Mouse (Mus musculus): Measurements from ENCODE around the gene Pth1r.
A peak's percentile ranks its signal among the peaks of the same experiment; 100 is the strongest.

The Pth1r gene

DNA sequence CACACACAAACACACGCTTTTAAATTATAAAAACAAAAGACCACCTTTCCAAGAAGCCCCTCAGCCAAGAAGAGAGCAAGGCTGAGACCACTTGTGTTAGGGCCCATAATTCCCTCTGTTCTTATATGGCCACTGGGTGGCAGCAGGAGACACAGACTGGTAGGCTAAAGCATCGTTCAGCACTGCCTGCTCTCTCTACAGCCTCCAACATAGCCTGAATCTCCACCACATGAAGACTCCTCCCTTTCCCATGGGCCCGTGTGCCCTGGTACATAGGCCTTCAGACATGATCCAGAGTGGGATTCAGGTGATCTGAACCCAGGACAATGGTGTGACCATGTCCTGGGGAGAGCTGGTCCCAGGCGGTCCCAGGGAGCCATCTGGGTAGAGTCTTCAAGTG lies 30.2 kb downstream of the Pth1r start:
- DNase-seq (ENCODE audit: low read depth, low spot score): peak; percentile 74

GRCm38 (mm10) chr9:110715426-110715825 lies 31.5 kb downstream of the Pth1r start:
- DNase-seq (ENCODE audit: low read depth, low spot score): peak; percentile 33

DNA sequence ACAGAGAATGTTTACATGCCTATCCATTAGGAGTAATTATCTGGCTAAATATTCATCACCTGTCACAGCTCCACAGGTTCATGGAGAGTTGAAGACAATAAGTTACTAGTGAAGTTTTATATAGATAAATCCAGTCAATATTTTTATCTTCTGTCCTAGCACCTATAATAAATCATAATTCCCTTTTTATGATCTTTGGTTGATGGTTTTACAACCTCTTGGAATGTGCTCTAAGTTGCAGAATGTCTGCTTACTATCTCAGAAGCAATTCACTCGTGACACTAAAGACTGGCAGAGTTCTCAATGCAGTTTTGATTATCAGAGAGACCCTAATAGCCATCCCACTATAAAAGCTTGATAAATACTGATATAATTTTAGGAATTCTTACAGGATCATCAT lies 33.6 kb downstream of the Pth1r start:
- no peak for DNase-seq (ENCODE audit: low read depth, low spot score)

DNA sequence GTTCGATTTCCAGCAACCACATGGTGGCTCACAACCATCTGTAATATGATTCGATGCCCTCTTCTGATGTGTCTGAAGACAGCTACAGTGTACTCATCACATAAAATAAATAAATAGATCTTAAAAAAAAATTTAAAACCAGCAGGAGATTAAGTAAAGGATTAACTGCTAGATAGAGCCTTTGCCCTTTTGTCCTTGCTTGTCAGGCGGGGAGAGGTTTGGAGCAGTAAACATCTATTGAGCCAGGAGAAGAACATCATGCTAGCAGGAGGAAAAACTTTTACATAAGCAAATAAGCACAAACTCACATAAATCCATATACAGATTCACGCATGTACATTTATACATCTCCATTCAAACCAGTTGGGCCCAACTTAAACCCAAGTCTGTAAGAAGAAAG lies 34.4 kb downstream of the Pth1r start:
- no peak for DNase-seq (ENCODE audit: low read depth, low spot score)

DNA sequence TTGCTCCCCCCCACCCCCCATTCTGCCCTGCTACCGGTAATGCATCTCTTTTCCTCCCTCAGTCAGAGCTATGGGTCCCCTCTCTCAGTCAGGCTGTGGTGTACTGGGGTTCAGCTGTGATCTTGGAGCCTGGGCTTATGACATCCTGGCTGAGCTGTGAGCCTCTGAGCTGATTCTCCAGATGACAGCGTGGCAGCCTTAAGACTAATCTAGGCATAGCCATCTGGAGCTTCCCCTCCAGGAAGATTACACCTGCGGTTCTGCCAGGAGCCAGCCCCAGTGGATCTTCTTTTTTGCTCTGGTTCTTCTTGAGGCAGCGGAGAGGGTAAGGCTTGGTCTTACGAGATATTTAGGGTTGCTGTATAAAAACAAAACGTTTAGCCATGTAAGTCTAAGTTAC lies 34.9 kb downstream of the Pth1r start:
- no peak for DNase-seq (ENCODE audit: low read depth, low spot score)

DNA sequence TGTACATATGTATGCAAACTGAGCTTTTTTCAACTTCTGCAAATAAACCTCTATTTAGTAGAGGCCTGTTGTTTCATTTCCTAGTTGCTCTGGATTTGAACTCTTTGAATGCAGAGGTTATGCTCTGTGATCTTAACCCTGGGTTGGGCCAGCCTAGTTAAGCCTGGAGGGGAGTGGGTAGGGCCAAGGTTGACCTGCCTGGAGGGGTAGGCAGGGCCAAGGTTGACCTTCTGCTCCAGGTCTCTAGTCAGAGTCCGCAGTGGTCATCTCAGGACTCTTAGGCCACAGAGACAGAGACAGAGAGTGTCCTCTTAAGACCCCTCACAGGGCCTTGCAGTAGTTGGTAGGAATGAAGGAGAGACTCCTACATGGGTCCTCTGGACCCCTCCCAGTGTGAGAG lies 35.4 kb downstream of the Pth1r start:
- DNase-seq (ENCODE audit: low read depth, low spot score): no peak

DNA sequence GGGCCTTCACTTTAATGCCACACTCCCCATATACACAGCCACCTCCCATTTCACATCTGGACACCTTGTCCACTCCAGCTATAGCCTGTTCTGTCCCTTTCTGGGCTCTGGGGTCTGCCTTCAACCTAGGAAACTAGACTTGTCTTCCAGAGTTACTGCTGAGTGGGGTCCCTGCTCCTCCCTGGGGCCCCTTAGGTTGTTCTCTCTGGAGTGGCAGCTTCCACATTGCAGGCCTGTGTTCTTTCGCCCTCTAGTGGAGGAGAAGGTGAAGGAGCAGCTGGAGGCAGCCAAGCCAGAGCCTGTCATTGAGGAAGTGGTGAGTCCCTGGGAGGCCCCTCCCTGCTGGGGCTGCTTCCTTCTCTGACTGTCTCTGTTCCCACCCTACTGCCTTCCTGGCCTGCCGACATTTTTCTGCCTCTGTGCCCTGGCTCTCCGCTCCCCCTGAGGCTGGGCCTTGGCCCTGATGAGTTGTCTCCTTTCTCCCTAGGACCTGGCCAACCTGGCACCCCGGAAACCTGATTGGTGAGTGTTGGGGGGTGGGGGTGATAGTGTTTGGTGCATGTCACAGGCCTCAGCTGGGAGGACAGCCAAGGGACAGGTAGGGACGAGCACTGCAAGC lies 37.2 kb downstream of the Pth1r start:
- peak; percentile 87 for DNase-seq (ENCODE audit: low read depth, low spot score)

DNA sequence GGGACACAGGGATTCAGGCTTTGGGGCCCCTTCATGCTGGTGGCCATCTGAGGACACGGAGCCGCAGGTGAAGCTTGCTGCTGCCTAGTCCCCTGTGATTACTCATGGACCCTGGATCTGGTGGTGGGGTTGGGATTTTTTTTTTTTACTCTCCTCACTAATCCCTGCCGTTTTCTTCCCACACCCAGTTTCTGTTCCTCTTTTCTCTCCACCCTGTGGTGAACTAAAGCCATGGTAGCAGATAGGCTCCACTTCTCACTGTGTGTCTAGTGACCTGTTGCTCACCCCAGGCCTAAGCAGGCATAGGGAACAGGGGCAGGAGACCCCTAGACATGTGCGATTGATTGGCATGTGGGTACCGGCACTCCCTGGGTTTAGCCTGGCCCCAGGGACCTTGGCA lies 40.2 kb downstream of the Pth1r start:
- DNase-seq (ENCODE audit: low read depth, low spot score): no peak

- DNase-seq (ENCODE audit: low read depth, low spot score): no peak
These were observed 43.0 kb downstream of the Pth1r start for GRCm38 (mm10) chr9:110703951-110704350.

- no peak for DNase-seq (ENCODE audit: low read depth, low spot score)
These were observed 44.1 kb downstream of the Pth1r start for GRCm38 (mm10) chr9:110702848-110703247.

DNA sequence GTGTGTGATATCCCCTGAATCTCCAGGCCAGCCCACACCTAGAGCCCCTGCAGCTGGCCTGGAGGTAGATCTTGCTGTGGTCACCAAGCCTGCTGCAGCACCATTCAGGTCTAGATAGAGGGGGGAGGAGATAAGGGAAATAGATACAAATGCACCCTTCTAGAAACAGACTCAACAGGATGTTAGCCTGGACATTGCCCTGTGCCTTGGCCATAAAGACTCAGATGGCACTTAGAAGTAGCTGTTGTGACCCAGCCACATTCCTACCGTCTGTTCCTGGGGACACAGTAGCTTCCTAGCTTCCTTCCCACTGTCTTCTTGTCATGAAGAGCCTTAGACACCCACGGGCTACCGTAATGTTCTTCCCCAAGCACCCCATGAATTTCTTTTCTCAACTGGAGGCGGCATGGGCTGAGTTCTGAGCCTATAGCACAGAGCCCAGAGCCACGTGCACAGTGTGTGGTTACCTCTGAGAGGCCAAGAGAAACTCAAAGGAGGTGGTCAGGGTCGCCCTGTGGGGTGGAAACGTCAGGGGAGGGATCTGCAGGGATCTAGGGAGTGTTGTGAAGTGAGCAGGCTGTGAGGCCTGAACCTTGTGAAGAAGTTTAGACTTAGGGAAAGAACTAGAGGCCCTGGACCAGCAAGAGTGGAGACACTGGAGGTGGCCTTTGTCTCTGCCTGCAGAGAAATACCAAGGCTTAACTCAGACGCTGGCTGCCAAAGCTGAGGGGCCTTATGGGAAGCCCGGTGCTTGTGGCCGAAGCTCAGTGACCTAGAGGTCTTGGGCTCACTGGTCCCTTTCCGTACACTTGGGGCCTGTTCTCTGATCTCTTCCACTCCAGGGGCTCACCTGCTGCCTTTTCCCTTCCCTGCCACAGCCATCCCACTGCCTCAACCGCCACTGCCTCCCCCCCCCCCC lies 45.6 kb downstream of the Pth1r start:
- DNase-seq (ENCODE audit: low read depth, low spot score): no peak

GRCm38 (mm10) chr9:110699574-110699973 lies 47.4 kb downstream of the Pth1r start:
- no peak for DNase-seq (ENCODE audit: low read depth, low spot score)

DNA sequence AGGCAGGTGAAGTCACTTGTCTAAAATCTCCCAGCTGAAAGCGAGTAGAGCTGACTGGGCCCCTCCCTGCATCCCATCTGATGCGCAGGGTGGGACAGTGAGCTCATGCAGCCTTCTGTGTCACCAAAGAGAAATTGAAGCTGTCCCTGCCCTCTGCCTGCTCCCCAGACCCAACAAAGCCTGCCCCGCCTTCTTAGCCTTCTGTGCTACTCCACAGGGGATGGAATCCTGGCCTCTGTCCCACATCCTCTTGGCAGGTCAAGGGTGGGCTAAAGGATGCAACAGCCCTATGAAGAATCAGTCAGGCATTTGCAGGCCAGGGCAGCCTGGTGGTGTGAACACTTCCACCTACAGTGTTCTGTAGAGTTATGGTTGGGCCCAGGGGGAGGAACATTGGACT lies 49.5 kb downstream of the Pth1r start:
- DNase-seq (ENCODE audit: low read depth, low spot score): peak; percentile 63

- DNase-seq (ENCODE audit: low read depth, low spot score): no peak
These were observed 50.5 kb downstream of the Pth1r start for GRCm38 (mm10) chr9:110696427-110696826.

- DNase-seq (ENCODE audit: low read depth, low spot score): no peak
These were observed 51.7 kb downstream of the Pth1r start for GRCm38 (mm10) chr9:110695165-110695755.

DNA sequence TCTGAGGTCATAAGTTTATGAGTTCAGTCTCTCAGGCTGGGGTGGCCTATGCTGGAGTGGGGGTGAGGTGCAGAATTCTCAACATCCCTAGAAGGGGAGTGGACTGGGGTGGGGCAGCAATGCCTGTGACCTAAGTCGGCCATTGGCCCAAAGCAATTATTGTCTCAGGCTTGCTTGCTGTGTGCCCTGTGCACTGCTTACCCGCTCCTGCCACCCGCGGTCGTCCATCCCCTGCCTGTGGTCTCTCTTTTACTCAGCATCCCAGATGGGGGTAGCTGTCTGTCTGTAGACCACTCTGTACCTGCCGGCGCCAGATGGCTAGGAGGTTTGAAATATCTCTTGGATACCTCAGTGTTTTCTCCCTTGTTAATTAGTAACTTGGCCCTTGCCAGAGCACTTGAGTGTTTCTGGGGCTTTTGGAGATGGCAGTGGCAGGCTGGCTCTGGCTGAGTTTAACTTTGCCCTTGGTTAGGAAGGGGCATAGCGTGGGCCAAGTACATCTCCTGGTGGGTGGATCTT lies 57.6 kb downstream of the Pth1r start:
- no peak for DNase-seq (ENCODE audit: low read depth, low spot score)

DNA sequence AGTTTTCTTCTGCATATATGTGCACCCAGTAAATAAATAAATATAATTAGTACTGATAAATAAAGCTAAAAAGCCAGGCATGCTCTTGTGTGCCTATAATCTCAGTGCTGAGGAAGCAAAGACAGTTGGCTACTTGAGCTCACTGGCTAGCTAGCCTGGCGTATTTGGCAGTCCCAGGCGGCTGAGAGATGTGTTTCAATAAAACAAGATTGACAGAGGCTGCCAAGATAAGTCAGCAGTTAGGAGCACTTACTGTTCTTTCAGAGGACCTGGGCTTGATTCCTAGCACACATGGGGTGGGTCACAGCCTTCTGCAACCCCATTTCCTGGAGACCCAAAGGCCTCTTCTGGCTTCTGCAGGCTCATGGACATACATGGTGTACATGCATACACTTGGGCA lies 59.1 kb downstream of the Pth1r start:
- DNase-seq (ENCODE audit: low read depth, low spot score): no peak

- no peak for DNase-seq (ENCODE audit: low read depth, low spot score)
These were observed 59.9 kb downstream of the Pth1r start for GRCm38 (mm10) chr9:110687061-110687460.

DNA sequence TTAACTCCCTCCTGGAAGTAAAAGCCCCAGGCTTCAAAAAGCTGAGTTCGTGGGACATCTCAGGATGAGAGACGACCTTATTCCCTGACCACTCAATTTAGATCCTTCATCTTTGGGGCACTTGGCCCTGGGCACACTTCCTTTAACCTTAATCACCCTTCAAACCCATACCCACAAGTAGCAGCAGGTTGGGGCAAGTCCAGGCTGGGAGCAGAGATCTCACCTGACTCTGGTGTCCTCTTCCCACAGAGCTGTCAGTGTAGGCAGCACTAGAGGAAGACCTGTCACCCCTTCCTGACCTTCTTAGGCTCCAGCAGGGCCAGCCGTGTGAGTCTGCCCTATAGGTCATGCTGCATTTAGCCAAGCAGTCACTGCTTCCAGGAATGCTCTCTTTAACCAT lies 60.5 kb downstream of the Pth1r start:
- no peak for DNase-seq (ENCODE audit: low read depth, low spot score)

GRCm38 (mm10) chr9:110685591-110685990 lies 61.4 kb downstream of the Pth1r start:
- DNase-seq (ENCODE audit: low read depth, low spot score): peak; percentile 47

GRCm38 (mm10) chr9:110685187-110685586 lies 61.8 kb downstream of the Pth1r start:
- DNase-seq (ENCODE audit: low read depth, low spot score): peak; percentile 43

GRCm38 (mm10) chr9:110684100-110684831 lies 62.7 kb downstream of the Pth1r start:
- DNase-seq (ENCODE audit: low read depth, low spot score): peak; percentile 88

All from 3T3-L1 (cell line).